ENCODE assay signal across 8 mouse cellular contexts in the genomic region with DNA sequence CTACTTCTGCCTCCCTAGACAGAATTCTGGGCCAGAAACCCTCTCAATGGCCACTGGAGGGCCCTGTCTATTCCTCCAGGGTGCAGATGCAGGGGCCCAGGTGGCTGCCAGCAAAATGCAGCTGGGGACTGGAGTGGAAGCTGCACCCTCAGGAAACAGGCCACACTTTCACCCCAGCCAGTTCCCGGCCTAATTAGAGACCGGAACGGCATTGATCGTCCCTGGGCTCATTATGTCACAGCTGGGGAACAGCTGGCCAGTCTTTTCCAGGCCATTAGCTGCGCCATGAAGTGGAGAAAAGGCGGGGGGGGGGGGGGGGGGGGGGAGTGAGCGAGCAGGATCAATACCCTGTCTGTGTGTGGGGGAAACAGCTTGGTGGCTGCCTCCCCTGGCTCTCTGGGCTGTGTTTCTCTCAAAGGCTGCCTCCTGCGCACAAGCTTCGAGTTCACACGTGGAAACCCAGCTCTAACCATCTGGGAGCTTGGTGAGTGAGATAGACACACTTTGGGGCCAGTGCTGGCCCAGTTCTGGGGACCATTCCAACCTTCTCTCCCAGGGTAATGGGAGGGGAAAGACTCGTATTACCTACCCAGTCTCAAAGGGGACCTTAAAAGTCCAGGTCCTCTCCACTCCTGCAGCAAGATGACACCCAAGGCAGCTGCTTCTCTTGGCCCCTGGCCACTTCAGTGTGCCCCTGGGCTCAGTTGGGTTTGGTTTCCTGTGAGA. TPM values are rescaled to one million over a fixed set of nuclear protein-coding genes. Genes with fewer than 3 reads are reported as not detected.
DNase-seq lines count a peak whose midpoint lies in the region; ATAC-seq lines count a peak whose summit lies in the region.

No protein-coding gene starts in this region.

- H3K27ac ChIP-seq in forebrain, embryonic 15.5 days (replicated peaks): peak overlapping the region; percentile 49
- peak overlapping the region; percentile 93 for H3K27ac ChIP-seq in hindbrain, embryonic 13.5 days
- H3K27ac ChIP-seq in midbrain, embryonic 15.5 days: peak overlapping the region; percentile 57; the same call in 1 of the 2 replicates

- WGBS in forebrain, embryonic 15.5 days: 4% methylated on average over 9 of the region's 11 CpGs
- WGBS in hindbrain, embryonic 13.5 days: 3% methylated on average over 9 of the region's 11 CpGs
- 8% methylated on average over 9 of the region's 11 CpGs for WGBS in midbrain, embryonic 15.5 days

- ATAC-seq in forebrain, embryonic 15.5 days (replicated peaks): peak; percentile 70
- peak; percentile 63 for ATAC-seq in hindbrain, embryonic 13.5 days (ENCODE audit: low FRiP score)
- peak; percentile 16 for ATAC-seq in midbrain, embryonic 15.5 days (replicated peaks)
- ATAC-seq in monocyte, adult 5-6 weeks (replicated peaks; ENCODE audit: insufficient number of reproducible peaks, low FRiP score, low TSS enrichment, poor library complexity, severe bottlenecking): no peak
- no peak for ATAC-seq in activated CD4-positive, CD25-positive, alpha-beta regulatory T cell, adult 4 months

- H3K4me2 ChIP-seq in forebrain, embryonic 15.5 days (replicated peaks): no peak overlapping the region
- H3K4me2 ChIP-seq in hindbrain, embryonic 13.5 days: no peak overlapping the region
- H3K4me2 ChIP-seq in midbrain, embryonic 15.5 days: no peak overlapping the region

- no peaks in the 10 kb centered on the region for H3K27me3 ChIP-seq in forebrain, embryonic 15.5 days
- 0 out of 2 replicates have a peak, but pooled peaks cover 1% of the 10 kb centered on the region for H3K27me3 ChIP-seq in hindbrain, embryonic 13.5 days
- no peaks in the 10 kb centered on the region for H3K27me3 ChIP-seq in midbrain, embryonic 15.5 days (replicated peaks)

- peaks cover 32% of the 10 kb centered on the region for H3K4me1 ChIP-seq in forebrain, embryonic 15.5 days
- H3K4me1 ChIP-seq in hindbrain, embryonic 13.5 days (replicated peaks): peaks cover 50% of the 10 kb centered on the region
- H3K4me1 ChIP-seq in midbrain, embryonic 15.5 days: peaks cover 30% of the 10 kb centered on the region

- H3K9me3 ChIP-seq in forebrain, embryonic 15.5 days: no peaks in the 10 kb centered on the region
- no peaks in the 10 kb centered on the region for H3K9me3 ChIP-seq in hindbrain, embryonic 13.5 days
- H3K9me3 ChIP-seq in midbrain, embryonic 15.5 days: no peaks in the 10 kb centered on the region

- H3K36me3 ChIP-seq in forebrain, embryonic 15.5 days: no peaks in the 10 kb centered on the region
- no peaks in the 10 kb centered on the region for H3K36me3 ChIP-seq in hindbrain, embryonic 13.5 days
- no peaks in the 10 kb centered on the region for H3K36me3 ChIP-seq in midbrain, embryonic 15.5 days (replicated peaks)

- DNase-seq in right cerebral cortex, postnatal 10 days (ENCODE audit: low spot score in 2 of 2): peak; percentile 80 to 86
- no peak for DNase-seq in right cerebral cortex, postnatal 36 days (ENCODE audit: low spot score in 2 of 2)
- DNase-seq in layer of hippocampus, postnatal 14 days (ENCODE audit: low spot score in 2 of 2): peak; percentile 71 to 77

- no peak overlapping the region for H3K4me3 ChIP-seq in forebrain, embryonic 15.5 days
- H3K4me3 ChIP-seq in hindbrain, embryonic 13.5 days: no peak overlapping the region
- no peak overlapping the region for H3K4me3 ChIP-seq in midbrain, embryonic 15.5 days

- no peak overlapping the region for H3K9ac ChIP-seq in forebrain, embryonic 15.5 days (replicated peaks)
- 0 out of 2 replicates have a peak overlapping the region, but pooled peaks have one; percentile 31 for H3K9ac ChIP-seq in hindbrain, embryonic 13.5 days
- H3K9ac ChIP-seq in midbrain, embryonic 15.5 days: no peak overlapping the region

RNA-seq across cellular contexts. Expression of gene Gpr61, which starts 12.0 kb away (rescaled TPM):
- polyA plus RNA-seq in forebrain, embryonic 15.5 days (2015; fragmentation: Nextera tagmentation; extraction: Ambion mirVana): 1.9 and 2.2 TPM in 2 replicates
- polyA plus RNA-seq in hindbrain, embryonic 13.5 days (2015; fragmentation: Nextera tagmentation; extraction: Ambion mirVana): 3.0 and 3.5 TPM in 2 replicates
- total RNA-seq in layer of hippocampus, postnatal 14 days (2021): 10 to 100 TPM; 14.4 to 15.2 TPM
- polyA plus RNA-seq in midbrain, embryonic 15.5 days (2015; fragmentation: Nextera tagmentation; extraction: Ambion mirVana): 5.2 and 5.7 TPM in 2 replicates
- total RNA-seq in monocyte, adult 5-6 weeks (2017): not detected in 3 replicates
- not detected for polyA plus RNA-seq in activated CD4-positive, CD25-positive, alpha-beta regulatory T cell, adult 4 months (2017; shearing (Covaris generic))

RNA-seq across cellular contexts. Expression of gene Amigo1, which starts 19.5 kb away (rescaled TPM):
- 9.9 and 11.7 TPM in 2 replicates for polyA plus RNA-seq in forebrain, embryonic 15.5 days (2015; fragmentation: Nextera tagmentation; extraction: Ambion mirVana)
- polyA plus RNA-seq in hindbrain, embryonic 13.5 days (2015; fragmentation: Nextera tagmentation; extraction: Ambion mirVana): 12.0 and 13.8 TPM in 2 replicates
- total RNA-seq in layer of hippocampus, postnatal 14 days (2021): 10 to 100 TPM; 47.2 to 49.0 TPM
- 14.4 and 14.7 TPM in 2 replicates for polyA plus RNA-seq in midbrain, embryonic 15.5 days (2015; fragmentation: Nextera tagmentation; extraction: Ambion mirVana)
- total RNA-seq in monocyte, adult 5-6 weeks (2017): 3.7 to 6.2 TPM (median 4.2 TPM) in 3 replicates
- polyA plus RNA-seq in activated CD4-positive, CD25-positive, alpha-beta regulatory T cell, adult 4 months (2017; shearing (Covaris generic)): under 1 TPM; 0.09 to 0.19 TPM

RNA-seq across cellular contexts. Expression of gene Gnai3, which starts 20.7 kb away (rescaled TPM):
- polyA plus RNA-seq in forebrain, embryonic 15.5 days (2015; fragmentation: Nextera tagmentation; extraction: Ambion mirVana): 165 and 168 TPM in 2 replicates
- 146 and 148 TPM in 2 replicates for polyA plus RNA-seq in hindbrain, embryonic 13.5 days (2015; fragmentation: Nextera tagmentation; extraction: Ambion mirVana)
- 10 to 100 TPM; 38.1 to 44.4 TPM for total RNA-seq in layer of hippocampus, postnatal 14 days (2021)
- polyA plus RNA-seq in midbrain, embryonic 15.5 days (2015; fragmentation: Nextera tagmentation; extraction: Ambion mirVana): 111 and 114 TPM in 2 replicates
- total RNA-seq in monocyte, adult 5-6 weeks (2017): 156 to 172 TPM (median 164 TPM) in 3 replicates
- polyA plus RNA-seq in activated CD4-positive, CD25-positive, alpha-beta regulatory T cell, adult 4 months (2017; shearing (Covaris generic)): 100 to 1,000 TPM; 109 to 113 TPM

RNA-seq across cellular contexts. Expression of gene Cyb561d1, which starts 34.4 kb away (rescaled TPM):
- 4.4 and 4.5 TPM in 2 replicates for polyA plus RNA-seq in forebrain, embryonic 15.5 days (2015; fragmentation: Nextera tagmentation; extraction: Ambion mirVana)
- 3.5 and 4.3 TPM in 2 replicates for polyA plus RNA-seq in hindbrain, embryonic 13.5 days (2015; fragmentation: Nextera tagmentation; extraction: Ambion mirVana)
- total RNA-seq in layer of hippocampus, postnatal 14 days (2021): 10 to 100 TPM; 11.5 to 12.4 TPM
- 4.1 and 4.6 TPM in 2 replicates for polyA plus RNA-seq in midbrain, embryonic 15.5 days (2015; fragmentation: Nextera tagmentation; extraction: Ambion mirVana)
- 13.0 to 22.3 TPM (median 15.0 TPM) in 3 replicates for total RNA-seq in monocyte, adult 5-6 weeks (2017)
- 1 to 10 TPM; 5.9 to 6.9 TPM for polyA plus RNA-seq in activated CD4-positive, CD25-positive, alpha-beta regulatory T cell, adult 4 months (2017; shearing (Covaris generic))

RNA-seq across cellular contexts. Expression of gene Atxn7l2, which starts 44.1 kb away (rescaled TPM):
- polyA plus RNA-seq in forebrain, embryonic 15.5 days (2015; fragmentation: Nextera tagmentation; extraction: Ambion mirVana): 32.5 and 33.6 TPM in 2 replicates
- 26.2 and 27.1 TPM in 2 replicates for polyA plus RNA-seq in hindbrain, embryonic 13.5 days (2015; fragmentation: Nextera tagmentation; extraction: Ambion mirVana)
- total RNA-seq in layer of hippocampus, postnatal 14 days (2021): 10 to 100 TPM; 20.9 to 24.4 TPM
- polyA plus RNA-seq in midbrain, embryonic 15.5 days (2015; fragmentation: Nextera tagmentation; extraction: Ambion mirVana): 26.4 and 26.8 TPM in 2 replicates
- total RNA-seq in monocyte, adult 5-6 weeks (2017): 4.0 to 7.1 TPM (median 6.8 TPM) in 3 replicates
- polyA plus RNA-seq in activated CD4-positive, CD25-positive, alpha-beta regulatory T cell, adult 4 months (2017; shearing (Covaris generic)): 1 to 10 TPM; 4.3 to 7.8 TPM

Comparison
In these comparisons a context has a peak if more than half of its experiments do, and no peak if none do; other contexts are left out.
1. DNase-seq: peak in right cerebral cortex, postnatal 10 days (2 of 2) and layer of hippocampus, postnatal 14 days (2 of 2); none in right cerebral cortex, postnatal 36 days (0 of 2).
2. ATAC-seq: peak in forebrain, embryonic 15.5 days (single experiment), hindbrain, embryonic 13.5 days (single experiment) and midbrain, embryonic 15.5 days (single experiment); none in monocyte, adult 5-6 weeks (single experiment) and activated CD4-positive, CD25-positive, alpha-beta regulatory T cell, adult 4 months (single experiment).
3. Peak in every context shown above with its lines, with median percentiles within 50 percentile points of each other: H3K27ac ChIP-seq.